Mouse (Mus musculus): ENCODE measurements around the gene Pla2g2d.

DNA sequence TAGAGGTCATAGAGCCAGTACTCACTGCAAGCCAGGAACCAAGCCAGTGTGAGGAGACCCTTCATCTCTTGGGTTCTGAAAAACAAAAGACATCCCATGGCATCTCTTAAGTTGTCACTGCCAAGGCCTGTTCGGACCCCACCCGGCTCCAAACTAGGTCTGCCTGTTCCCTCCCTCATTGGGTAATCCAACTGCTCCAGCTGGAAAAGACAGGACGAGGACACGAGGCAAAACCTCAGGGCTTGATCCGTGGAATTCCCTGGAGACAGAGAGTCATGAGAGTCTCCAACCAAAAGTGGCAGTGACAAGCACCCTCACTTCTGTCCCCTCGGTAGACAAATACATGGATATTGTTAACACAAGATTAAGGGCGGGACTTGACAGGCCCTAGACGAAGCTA, 30.6 kb downstream of the Pla2g2d start:
- TF ChIP-seq CTCF (IDR thresholded peaks at IDR 0.05) = no peak
- TF ChIP-seq EP300 (IDR thresholded peaks at IDR 0.05; ENCODE audit: insufficient read depth, low read depth, low read length) = no peak

Measured in heart, adult 2 months (tissue).